Mouse (Mus musculus) lung, postnatal 0 days (tissue): ENCODE data around the gene Rps6kc1.

Experiments used
- CTCF ChIP-seq: IDR thresholded peaks from 2 replicates; pipeline ENCODE4 v1.5.1; 2016; ENCODE audit warnings: antibody characterized with exemption, mild to moderate bottlenecking
- EP300 ChIP-seq: IDR thresholded peaks from 2 replicates; pipeline ENCODE4 v1.6.1; 2016; ENCODE audit warnings: antibody characterized with exemption, mild to moderate bottlenecking, control low read depth

DNA sequence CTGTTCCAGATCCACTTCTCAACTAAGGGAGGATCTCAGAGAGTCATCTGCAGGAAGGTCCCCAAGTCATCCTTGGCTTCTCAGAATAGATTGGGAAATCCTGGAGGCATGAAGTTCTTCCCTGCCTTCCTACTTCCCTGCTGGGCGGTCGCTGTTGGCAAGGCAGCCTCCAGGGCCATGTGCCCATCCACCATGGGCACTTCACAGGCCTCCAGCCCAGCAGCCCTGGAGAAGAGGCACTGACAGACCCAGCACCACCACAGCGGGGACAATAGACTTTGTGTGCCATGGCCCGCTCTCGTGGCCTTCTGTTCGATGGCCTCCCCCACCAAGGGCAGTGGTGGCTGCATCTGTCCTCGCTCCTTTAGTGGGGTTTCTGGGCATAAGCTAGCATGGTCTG, 228.5 kb downstream of the Rps6kc1 start:
- no peak for TF ChIP-seq EP300
- TF ChIP-seq CTCF = no peak
